Mouse (Mus musculus): ENCODE measurements at regions not wholly inside any gene's neighbourhood (a gene's known extent, or its start where the extent isn't known, plus 50 kb on each side); places are given as distances from the start of the nearest gene placed in this dataset.

DNA sequence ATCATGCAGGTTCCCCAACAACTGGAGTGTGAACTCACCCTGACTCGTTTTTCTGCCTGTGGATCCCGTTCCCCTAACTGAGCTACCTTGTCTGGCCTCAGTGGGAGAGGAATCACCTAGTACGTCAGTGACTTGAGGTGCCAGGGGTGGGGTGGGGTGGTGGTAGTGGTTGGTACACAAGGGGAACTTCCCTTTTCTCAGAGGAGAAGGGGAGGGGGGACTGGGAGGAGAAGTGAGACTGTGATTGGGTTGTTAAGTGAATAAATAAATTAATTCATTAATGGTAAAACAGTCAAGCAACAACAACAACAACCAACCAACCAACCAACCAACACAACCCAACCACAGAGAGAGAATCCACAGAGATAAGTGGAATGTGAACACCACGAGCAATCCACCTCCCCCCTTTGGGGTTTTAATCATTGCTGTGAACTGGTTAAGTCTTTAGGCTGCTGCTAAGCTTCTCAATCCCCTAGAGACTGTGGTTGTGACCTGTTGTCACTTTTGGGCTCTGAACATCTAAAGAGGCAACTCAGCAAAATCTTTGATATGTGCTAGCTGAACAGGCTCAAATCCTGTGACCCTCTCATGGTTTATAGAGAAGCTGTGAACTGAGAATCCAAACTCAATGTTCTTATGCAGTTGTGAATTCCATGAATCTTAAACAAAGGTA, 111.0 kb upstream of the Fbxo11 start:
- DNase-seq, result peak in 1 of 2 experiments; percentile 7

DNA sequence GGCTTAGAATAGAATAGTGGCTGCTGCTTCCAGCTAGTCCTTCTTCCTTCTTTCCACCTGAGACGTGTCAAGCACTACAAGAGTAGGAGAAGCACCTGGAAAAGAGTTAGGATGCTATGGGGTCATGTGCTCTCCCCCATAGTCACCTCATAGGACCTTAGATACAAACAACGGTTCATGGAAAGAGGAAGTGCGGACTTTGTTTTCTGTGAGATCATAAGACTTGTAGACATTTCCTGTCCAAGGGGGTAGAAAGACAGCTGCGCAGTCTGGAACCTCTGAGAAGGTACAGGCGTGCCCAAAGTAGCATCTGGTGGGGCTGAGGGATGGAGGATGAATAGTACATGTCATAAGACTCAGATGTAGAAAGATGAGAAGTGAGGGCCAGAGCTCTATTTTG, 125.6 kb upstream of the Fbxo11 start:
- DNase-seq, result peak in 1 of 2 experiments; percentile 13

DNA sequence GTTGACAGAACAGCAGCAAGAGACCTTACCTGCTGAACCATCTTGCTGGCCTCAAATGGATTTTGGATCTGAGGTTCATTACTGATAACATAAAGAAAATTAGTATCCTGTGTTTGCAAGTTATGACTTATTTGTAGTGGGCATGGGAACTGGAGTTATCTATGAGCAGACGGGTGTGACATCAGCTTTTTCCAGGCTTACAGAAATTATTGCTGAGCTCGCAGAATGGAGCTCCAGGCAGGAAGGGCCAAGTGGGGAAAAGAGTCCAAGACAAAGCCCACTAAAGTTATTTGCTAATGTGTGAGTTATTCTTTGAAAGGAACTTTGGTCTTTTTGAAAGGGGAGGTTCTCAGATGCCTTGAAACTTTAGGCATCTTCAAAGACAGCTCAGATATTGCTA, 126.4 kb upstream of the Fbxo11 start:
- DNase-seq, result no peak

DNA sequence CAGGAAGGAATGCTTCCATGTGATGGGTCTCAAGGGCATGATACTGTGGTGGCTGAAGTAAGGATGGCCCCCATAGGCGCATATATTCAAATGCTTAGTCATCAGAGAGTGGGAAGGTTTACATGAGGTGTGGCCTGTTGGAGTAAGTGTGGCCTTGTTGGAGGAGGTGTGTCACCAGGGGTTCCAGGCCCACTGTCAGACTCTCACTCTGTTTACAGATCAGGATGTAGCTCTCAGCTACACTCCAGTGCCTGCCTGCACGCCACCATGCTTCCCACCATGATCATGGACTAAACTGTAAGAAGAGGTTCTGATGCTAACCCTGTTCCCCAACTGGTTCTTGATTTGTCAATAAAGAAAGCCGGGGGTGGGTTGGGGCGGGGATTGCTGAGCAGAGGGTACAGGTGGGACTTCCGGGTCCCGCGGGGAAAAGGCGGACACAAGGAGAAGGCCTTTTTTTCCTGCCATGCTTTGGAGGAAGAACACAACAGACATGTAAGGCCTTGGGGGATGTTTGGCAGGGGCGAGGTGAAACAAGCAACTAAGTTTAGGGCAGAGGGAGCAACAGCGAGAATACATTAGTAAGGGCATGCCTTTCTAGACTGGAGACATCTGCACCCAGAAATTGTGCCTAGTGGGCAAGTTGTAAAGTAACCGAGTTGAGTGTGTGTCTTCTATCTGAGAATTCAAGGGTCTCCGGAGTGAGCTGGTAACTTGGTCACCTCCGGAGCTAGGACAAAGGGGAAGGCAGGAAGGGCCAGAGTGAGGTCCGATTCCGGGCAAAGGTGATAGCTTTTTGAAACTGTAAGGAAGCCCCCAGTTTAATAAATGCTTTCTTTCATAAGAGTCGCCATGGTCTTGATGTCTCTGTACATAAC, 127.1 kb upstream of the Fbxo11 start:
- DNase-seq, result no peak

DNA sequence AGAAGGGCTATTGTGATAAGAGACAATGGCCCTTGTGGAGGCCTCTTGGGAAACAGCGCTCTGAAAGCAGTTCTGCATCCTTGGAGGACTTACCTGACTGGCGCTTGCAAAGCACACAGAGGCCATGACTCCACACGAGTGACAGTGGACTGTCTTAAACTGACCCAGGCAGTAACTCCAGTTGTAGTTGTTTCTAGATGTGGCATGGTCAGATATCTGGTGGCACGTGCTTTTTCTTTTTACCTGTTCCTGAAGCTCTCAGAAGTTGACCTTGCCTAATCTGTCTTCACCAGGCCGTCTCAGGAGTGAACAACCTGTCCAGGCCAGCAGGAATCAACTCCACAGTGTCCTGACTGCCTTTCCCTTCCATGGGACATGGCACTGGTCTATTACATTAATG, 129.6 kb upstream of the Fbxo11 start:
- DNase-seq, result no peak

DNA sequence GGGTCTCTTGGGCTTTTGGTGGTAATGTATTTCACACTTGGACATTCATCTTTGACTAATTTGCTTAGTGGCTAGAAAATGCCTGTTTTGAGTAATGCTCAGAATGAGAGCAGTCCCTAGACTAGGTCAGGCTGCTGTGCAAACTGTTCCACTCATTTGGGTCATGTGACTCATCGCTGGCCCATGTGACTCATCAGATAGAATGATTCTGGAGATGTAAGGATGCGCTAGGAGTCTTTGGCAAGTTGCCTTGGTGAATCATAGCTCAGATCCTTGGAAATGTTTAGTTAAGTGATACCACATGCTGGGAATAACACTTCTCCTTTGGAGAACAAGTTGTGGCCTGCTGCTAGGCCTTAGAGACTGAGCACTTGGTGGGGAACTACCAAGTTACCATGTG, 130.2 kb upstream of the Fbxo11 start:
- no peak for DNase-seq

DNA sequence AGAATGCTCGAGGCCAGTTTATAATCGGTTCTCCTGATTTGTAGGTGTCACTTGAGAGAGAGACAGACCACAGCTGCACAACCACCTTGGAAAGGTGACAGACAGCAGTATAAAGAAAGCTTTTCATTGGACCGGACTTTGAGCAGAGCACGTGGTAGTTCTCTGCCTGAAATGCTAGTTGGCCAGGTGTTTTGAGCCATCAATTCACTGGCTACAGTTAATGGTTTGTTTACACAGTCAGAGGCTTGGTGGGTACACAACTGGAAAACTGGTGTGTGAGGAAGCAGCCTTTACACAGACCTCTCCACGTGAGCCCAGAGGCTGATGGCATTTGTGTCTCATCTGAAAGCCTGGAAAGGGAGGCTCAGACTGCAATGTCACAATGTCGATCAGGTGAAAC, 130.8 kb upstream of the Fbxo11 start:
- DNase-seq, result no peak

DNA sequence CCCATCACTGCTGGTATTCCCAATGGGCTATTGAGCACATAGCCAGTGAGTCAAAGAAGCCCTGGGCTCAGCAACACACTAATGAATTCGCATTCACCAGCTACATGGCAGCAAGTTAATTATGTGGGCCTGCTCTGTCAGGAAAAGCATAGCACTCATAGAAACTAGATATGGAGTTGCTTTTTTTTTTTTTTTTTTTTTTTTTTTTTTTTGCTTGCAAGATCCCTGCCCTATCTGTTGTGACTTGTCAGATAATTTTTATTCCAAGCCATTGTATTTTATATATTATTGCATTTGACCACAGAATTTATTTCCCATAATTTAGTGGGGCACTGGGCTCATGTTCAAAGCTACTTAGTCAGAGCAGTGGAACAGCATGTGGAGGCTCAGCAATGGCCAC, 131.2 kb upstream of the Fbxo11 start:
- no peak for DNase-seq

DNA sequence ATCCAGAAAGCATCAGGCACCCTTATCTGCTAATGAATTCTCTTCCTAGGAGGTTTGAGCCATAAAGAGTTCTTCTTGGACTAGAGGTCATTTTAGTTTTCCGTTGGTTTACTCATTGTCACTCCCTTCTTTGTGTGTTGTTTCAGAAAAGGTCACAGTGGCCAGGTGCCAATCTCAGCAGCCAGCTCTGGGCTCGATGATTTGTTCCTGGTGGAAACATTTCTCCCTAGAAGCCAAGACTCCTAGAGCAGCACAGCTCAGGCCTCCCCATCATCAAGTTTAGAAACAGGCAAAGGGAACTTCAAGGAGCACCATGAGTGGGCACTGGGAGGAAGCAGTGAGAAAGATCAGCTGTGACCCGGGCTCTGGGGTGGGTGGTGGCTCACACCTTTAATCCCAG, 132.3 kb upstream of the Fbxo11 start:
- DNase-seq, result no peak

DNA sequence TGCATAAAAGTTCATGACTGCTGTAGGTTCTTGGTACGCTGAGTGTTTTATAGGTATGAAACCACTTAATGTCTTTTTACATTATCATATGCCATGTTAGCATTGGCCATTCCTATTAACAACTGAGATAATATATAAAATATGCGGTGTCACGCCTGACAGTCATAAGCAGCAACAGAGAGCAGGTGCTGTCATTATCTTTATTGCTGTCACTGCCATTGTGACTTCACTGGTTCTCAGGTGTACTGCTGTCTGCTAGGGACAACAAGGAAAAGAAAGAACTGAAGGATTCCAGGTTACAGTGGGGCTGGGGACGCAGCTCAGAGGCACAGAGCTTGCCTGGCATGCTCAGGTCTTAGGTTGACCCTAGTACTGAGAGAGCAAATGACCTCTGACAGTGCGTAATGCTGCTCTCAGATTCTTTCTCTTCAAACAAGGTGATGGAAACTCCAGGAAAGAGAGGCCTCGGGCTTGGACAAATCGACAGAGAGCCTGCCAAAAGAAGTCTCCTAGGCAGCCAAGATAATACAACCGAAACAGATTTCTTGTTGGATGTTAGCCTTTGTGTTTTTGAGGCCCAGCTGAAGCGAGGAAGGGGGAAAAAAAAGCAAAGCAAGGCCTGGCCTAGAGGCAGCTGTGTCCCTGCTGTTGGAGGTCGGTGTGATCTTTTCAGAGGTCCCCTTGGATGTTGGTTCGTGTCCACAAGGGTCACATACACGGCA, 136.3 kb upstream of the Fbxo11 start:
- no peak for DNase-seq

DNA sequence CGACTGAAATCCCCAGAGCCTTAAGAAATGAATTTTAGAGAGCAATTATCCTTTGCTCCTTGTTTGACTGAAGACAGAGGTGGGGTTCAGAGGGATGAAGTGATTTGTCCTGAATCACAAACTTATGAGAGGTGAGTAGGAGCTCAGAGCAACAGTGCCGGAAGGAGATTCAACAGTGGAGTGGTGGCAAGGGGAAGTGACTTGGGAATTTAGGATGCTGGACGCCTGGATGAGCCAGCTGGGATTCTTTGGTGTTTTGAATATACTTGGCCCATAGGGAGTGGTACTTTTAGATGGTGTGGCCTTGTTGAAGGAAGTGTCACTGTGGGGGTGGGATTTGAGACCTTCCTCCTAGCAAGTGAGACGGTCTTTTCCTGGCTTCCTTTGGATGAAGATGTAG, 137.1 kb upstream of the Fbxo11 start:
- DNase-seq, result no peak

DNA sequence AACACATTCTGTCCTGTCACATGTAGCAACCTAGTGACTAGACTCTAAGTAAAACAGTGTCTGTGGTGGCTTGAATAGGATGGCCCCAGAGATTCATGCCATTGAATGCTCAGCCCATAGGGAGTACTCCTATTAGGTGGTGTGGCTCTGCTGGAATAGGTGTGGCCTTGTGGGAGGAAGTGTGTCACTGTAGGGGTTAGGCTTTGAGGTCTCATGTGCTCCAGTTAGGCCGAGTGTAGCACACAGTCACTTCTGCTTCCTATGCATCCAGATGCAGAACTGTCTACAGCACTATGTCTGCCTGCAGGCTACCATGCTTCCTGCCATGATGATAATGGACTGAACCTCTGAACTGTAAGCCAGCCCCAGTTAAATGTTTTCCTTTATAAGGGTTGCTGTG, 144.5 kb upstream of the Fbxo11 start:
- no peak for DNase-seq

DNA sequence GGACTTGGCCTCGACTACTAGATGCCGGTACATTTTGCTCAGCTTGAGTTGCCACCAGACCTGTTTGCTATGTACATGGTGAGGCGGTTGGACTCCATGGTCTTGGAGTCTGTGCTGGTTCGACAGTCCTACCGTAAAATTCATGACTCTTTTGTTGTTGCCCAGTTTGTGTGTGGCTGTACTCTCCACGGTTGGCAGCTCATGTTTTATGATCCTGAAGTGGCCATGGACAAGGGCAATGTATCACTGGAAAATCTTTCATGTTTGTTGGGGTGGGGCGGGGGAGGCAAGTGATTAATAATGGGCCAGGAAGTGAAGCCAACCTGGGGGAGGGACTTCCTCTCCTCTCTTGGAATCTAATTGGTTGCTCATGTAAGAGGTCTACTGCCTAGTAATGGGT, 147.0 kb upstream of the Fbxo11 start:
- no peak for DNase-seq

DNA sequence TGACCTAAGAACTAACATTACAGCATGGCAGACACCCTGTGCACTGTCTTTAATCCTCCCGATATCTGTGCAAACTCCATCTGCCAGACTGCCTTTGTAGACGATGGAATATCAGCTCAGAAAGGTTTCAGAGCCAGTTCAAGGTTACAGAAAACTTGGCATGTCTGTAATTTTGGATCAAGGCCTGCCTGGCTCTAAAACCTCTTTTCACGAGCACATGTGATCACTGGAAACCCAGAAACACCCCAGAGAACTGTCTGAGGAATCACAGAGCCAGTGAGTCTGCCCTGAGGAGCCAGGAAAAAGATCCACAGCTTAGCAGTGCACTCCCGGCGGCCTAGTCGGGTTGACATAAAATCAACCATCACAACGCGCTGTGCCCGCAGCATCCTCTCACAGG, 149.7 kb upstream of the Fbxo11 start:
- DNase-seq, result no peak

DNA sequence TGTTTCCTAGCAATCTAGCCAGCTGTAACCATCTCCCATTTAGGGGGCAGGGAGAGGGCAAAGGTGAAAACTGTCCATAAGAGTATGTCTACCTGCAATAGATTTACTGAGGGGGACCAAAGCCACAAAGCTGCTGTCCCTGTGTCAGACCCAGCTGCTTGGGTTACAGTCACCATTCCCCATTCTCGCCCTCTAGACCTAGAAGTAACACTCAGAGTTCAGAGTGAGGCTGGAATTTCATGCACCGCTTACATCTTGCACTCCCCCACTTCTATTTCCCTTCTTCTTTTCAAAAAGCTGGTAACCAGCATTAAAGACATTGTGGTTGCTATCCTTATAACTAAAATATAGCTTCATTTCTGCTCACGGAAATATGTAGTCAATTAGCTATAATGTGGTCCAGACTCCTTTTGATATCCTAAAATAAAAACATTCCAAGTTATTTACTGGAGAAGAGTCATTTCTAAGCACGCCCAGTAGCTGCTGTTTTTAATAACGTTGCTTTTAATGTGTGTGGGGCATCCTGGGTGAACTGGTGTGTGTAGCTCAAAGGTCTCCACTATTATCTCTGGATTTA, 157.4 kb upstream of the Fbxo11 start:
- no peak for DNase-seq

DNA sequence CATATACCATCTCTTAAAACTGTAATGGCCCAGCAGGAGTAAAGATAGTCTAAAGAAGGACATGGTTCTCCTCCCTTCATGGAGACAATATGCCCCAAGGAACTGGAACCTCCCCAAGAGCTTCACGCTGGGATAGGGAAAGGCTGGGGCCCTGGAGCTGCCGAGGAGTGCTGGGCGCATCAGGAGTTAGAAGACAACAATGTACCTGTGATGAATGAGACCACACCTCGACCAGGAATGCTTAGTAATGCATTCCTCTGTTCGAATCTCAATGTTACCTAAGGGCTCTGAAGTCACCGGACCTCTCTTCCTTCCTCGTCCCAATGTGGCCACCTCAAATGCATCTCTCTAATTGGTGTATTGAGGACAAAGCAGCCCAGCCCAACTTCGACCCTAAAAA, 175.4 kb upstream of the Fbxo11 start:
- no peak for DNase-seq

DNA sequence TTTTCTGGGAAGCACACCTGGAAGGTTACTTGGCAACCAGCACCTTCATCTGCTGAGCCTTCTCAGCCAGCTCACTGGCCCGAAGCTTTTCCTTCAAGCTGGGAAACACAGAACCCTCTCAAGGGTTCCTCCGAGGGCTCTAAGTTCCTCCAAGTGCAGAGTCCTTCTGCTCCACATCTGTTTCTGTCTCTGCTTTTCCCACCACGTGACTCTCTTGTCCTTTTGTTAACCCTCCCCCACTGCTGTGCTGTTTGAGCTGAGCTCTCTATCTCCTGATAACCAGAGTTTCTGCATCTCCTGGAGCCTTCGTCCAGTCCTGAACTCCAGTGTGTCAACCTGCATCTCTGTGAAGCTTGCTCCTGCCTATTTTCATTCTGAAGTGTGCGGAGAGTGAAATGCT, 183.5 kb upstream of the Fbxo11 start:
- DNase-seq, result no peak

DNA sequence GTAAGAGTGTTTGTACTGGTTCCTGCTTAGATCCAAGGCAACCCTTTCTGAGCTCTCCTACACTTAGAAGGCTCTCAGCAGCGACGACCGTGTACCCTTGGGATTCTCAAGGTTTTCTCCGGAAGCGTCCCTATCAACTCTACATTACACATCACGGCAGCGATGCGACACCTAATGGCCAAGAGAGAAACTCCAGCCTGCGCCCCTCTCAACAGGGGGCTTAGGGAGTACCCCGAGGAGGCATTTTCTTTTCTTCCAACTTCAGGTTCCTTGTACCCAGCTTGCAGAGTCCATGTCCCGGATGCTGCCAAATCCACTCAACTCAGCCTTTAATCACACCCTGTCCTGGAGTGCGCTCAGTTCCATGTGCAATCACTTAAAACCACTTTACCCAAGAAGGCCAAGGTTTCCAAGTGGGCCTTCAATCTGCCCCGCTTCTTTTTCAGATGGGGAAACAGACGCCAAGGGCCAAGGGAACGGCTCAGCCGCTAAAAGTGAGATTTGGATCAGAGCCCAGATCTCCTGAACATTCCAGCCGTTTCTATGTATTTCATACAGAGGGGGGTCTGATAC, 186.9 kb upstream of the Fbxo11 start:
- peak; percentile 30 to 43 for DNase-seq

DNA sequence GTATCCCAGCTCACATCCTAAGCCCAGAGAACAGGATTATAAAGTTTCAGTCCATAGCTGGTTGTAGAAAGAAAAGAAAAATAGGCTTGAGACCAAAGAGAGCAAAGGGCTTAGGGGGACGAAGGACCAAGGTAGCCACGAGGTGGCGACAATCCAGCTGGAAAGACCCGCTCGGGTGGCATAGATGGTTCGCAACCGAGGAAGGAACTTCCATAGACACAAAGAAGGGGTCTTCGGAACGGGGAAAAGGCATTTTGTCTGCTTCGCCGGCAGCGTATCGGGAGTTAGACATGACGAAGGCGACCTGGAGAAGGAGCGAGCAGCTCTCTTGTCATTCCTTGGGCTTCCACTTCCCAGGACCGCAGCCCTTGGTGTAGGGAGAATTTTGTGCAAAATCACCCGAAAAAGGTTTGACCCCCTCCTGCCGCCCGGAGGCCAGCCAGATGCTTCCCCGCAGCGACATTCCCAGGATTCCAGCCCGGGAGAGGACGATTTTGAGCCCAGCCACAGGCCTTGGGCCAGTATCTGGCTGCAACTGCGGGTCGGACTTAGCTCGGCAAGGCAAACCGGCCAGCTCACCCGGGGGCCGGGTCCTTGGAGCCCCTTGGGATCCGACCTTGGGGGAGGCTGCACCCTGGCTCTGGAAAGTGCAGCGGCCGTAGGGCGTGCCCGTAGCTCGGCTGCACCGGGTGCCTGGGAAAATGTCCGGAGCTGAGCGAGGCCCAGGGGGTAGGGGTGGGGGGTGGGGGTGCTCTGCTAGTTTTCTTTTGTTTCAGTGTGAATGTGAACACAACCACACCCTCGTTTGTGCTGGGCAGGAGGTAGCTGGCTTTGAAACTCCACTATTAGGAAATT, 184.5 kb upstream of the Foxn2 start:
- peak; percentile 54 to 58 for DNase-seq

DNA sequence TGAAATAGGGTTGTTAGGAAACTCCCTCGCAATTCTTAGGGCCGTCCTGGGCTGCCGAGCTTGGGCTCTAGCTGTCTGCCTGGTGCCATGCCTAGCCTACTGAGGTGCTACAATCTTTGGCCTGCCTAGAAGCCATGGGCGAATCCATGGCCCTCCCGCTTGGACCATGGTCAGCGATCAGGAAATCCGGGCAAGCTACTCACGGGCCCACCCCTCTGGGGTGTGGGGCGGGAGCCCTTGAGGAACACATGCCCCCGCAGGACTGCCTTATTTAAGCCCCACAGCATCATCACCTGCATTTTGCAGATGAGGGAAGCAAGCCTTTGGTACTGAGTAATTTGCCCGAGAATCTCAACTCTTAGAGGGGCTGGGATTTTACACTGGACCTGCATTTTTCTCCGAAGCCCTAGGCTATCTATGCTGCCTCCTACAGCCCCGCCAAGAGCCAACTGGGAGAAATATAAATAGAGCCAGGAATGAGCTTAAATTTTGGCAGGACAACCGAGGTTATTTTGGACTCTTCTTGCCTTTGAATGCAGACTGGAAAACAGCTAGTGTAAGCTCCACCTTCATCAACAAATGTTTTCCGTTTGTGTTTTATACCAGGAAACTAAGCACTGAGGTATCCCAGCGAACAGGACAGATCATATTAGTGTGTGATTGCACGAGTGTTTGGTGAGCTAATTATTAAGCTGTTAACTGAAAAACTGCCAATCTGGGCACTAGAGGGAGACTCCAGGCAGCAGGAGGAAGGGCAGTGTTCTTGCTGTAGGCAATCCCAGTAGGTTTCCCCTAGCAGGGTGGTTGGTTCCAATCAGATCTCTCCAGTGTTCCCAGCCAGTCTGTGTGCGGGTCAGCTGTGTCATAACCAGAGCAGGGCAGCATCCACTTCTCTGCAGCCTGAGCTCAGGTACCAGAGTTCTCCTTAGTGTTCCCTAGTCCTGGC, 183.6 kb upstream of the Foxn2 start:
- peak in 1 of 2 experiments; percentile 10 for DNase-seq

DNA sequence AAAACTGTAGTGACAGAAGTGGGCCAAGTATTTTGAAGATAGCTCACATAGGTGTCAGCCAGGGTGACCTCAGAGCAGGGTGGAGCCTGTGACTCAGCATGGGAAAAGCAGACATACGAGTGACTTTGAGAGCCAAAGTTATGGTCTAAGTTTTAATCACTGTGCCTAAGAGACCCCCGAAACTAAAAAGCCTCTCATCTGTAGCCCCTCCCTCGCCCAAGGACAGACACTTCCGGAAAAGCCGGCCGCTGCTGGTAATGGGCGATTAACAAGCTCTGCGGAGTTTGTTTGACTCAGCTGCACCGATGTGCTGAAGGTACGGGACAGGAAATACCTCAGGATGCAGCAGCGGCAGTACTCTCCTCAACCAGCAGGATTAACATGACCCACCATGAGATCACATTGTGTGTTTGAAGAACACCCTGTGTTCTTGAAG, 182.1 kb upstream of the Foxn2 start:
- DNase-seq, result peak; percentile 11 to 18

All from thymus, adult 18-20 months (tissue).